Mouse (Mus musculus): ENCODE data around the gene Brsk1.

- TF ChIP-seq MAFK (IDR thresholded peaks at IDR 0.05; ENCODE audit: insufficient read depth, low read depth, low read length), result no peak
- TF ChIP-seq ZNF384 (IDR thresholded peaks at IDR 0.05; ENCODE audit: low read depth, low read length), result no peak
- no peak for TF ChIP-seq ZC3H11A (IDR thresholded peaks at IDR 0.05; ENCODE audit: borderline replicate concordance, low read depth, low read length)
Observed at GRCm38 (mm10) chr7:4759670-4760069, 69.3 kb downstream of the Brsk1 start.

Measured in ES-E14 (cell line).